Mouse (Mus musculus) midbrain, embryonic 11.5 days (tissue): Measurements from ENCODE around the gene Mta3. TPM values are rescaled to one million over a fixed set of nuclear protein-coding genes. Genes with fewer than 3 reads are reported as not detected.

Experiments
- ATAC-seq: fragments of 200-750 bp; cut with Nextera tagmentation; 2 replicates; pipeline ENCODE4 v1.8.0; 2017; ENCODE audit warnings: moderate TSS enrichment, moderate library complexity; ENCODE audit not compliant: low FRiP score
- DNase-seq: peaks from one replicate; pipeline ENCODE4 v3.0.0; 2015; ENCODE audit warnings: low spot score; ENCODE audit errors: missing footprints
- H3K27ac ChIP-seq: fragments of 300-500 bp; sonication (generic); 2 replicates; pipeline ENCODE4 v1.5.1; 2014; ENCODE audit warnings: low read depth, low read length
- H3K27me3 ChIP-seq: fragments of 300-500 bp; sonication (generic); 2 replicates; pipeline ENCODE4 v1.6.1; 2014; ENCODE audit warnings: mild to moderate bottlenecking, low read length, moderate library complexity, mixed read lengths; ENCODE audit not compliant: control insufficient read depth, insufficient read depth
- H3K36me3 ChIP-seq: fragments of 300-500 bp; sonication (generic); 2 replicates; pipeline ENCODE4 v1.6.1; 2014; ENCODE audit warnings: mild to moderate bottlenecking, low read length, moderate library complexity, mixed read lengths; ENCODE audit not compliant: control insufficient read depth, insufficient read depth
- H3K4me1 ChIP-seq: fragments of 300-500 bp; sonication (generic); 2 replicates; pipeline ENCODE4 v1.6.1; 2014; ENCODE audit warnings: low read length; ENCODE audit not compliant: control insufficient read depth, insufficient read depth
- H3K4me2 ChIP-seq: fragments of 300-500 bp; sonication (generic); 2 replicates; pipeline ENCODE4 v1.6.1; 2014; ENCODE audit warnings: mild to moderate bottlenecking, moderate library complexity
- H3K4me3 ChIP-seq: fragments of 300-500 bp; sonication (generic); 2 replicates; pipeline ENCODE4 v1.5.1; 2014; ENCODE audit warnings: low read depth, low read length
- H3K9ac ChIP-seq: fragments of 300-500 bp; sonication (generic); 2 replicates; pipeline ENCODE4 v1.6.1; 2014; ENCODE audit warnings: low read length
- H3K9me3 ChIP-seq: fragments of 300-500 bp; sonication (generic); 2 replicates; pipeline ENCODE4 v1.6.1; 2016; ENCODE audit warnings: low read length; ENCODE audit not compliant: control insufficient read depth
- WGBS: fragments of 180-500 bp; shearing (Covaris S2); extraction: QIAGEN DNeasy Blood & Tissue Kit; methylation state at CpG from one replicate; pipeline ENCODE4 v1.1.7; 2014; 5-methylcytosine and 5-hydroxymethylcytosine counted together
- polyA plus RNA-seq: library from polyadenylated mRNA; unstranded; fragments of >200 nt; fragmentation: Nextera tagmentation; extraction: Ambion mirVana; gene quantifications from 2 replicates; pipeline ENCODE4 v1.2.1, GENCODE M21; 2014

Gene Mta3
- polyA plus RNA-seq, 1 experiment from 2014 or later, result 28.8 TPM

DNA sequence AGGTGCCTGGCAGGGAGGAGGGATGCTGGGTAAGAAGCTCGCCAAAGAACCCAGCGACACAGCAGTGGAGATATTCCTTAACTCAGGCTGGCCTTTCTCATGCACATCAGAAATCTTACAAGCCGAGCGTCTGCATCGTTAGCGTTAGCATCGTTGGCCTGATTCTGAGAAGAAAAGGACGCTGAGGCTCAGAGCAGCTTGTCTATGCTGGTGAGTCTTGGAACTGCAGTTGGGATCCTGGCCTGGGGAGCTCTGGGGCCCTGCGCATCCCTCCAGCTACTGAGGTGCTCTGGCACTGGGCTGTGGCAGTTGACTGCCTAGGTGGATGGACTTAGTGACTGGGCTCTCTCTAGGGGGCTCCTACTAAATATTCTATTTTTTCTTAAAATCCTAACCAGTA is 133.2 kb downstream of the Mta3 start:
- Histone ChIP-seq H3K4me2 (no peak overlapping the region), H3K4me3 (no peak overlapping the region), H3K9ac (no peak overlapping the region), H3K36me3 (no peaks in the 10 kb centered on the region), H3K9me3 (no peaks in the 10 kb centered on the region), H3K4me1 (no peaks in the 10 kb centered on the region), H3K27ac (no peak overlapping the region), H3K27me3 (no peaks in the 10 kb centered on the region)
- WGBS, result 58% methylated on average over 9 of the region's 9 CpGs
- ATAC-seq (no peak), DNase-seq (no peak)

DNA sequence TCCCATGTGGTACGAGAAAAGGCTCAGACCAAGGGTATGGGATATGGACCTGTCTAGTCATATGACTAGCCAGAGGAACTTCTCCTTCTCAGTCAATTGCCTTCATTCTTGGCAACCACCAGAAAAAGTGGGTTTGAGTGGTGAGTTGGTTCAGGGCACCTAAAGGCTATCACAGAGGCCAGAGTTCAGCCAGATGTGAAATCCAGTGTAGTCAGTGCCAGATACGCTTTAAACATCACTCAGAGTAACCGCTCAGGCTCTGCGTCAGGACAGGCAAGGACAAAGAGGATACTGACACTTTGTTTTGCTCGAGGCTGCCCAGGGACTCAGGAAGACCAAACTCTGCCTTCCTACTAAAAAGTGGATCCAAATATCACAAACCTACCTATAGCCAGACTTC is 135.0 kb downstream of the Mta3 start:
- no peak for ATAC-seq
- Histone ChIP-seq H3K36me3 (no peaks in the 10 kb centered on the region), H3K27me3 (no peaks in the 10 kb centered on the region), H3K27ac (no peak overlapping the region), H3K9me3 (no peaks in the 10 kb centered on the region), H3K9ac (no peak overlapping the region), H3K4me1 (no peaks in the 10 kb centered on the region), H3K4me3 (no peak overlapping the region), H3K4me2 (no peak overlapping the region)
- 86% methylated on average over 5 of the region's 5 CpGs for WGBS
- no peak for DNase-seq

GRCm38 (mm10) chr17:83843780-83844179 is 137.8 kb downstream of the Mta3 start:
- Histone ChIP-seq H3K9ac (no peak overlapping the region), H3K27me3 (no peaks in the 10 kb centered on the region), H3K4me3 (no peak overlapping the region), H3K36me3 (no peaks in the 10 kb centered on the region), H3K4me2 (no peak overlapping the region), H3K27ac (no peak overlapping the region), H3K4me1 (no peaks in the 10 kb centered on the region), H3K9me3 (no peaks in the 10 kb centered on the region)
- DNase-seq, result peak; percentile 66
- 75% methylated on average over 7 of the region's 7 CpGs for WGBS
- ATAC-seq, result no peak

- H3K36me3 ChIP-seq, result no peaks in the 10 kb centered on the region
- no peak overlapping the region for H3K9ac ChIP-seq
- DNase-seq, result peak; percentile 14
- ATAC-seq, result no peak
- H3K4me1 ChIP-seq, result peaks cover 5% of the 10 kb centered on the region
- no peaks in the 10 kb centered on the region for H3K27me3 ChIP-seq
- no peaks in the 10 kb centered on the region for H3K9me3 ChIP-seq
- no peak overlapping the region for H3K4me2 ChIP-seq
- H3K4me3 ChIP-seq, result no peak overlapping the region
- H3K27ac ChIP-seq, result no peak overlapping the region
- WGBS, result 88% methylated on average over 8 of the region's 8 CpGs
Measured at GRCm38 (mm10) chr17:83845538-83845937, 139.6 kb downstream of the Mta3 start.

GRCm38 (mm10) chr17:83846301-83847021 is 140.5 kb downstream of the Mta3 start:
- no peak for DNase-seq
- Histone ChIP-seq H3K36me3 (no peaks in the 10 kb centered on the region), H3K4me1 (peaks cover 5% of the 10 kb centered on the region), H3K9me3 (no peaks in the 10 kb centered on the region), H3K27ac (no peak overlapping the region), H3K9ac (no peak overlapping the region), H3K4me3 (no peak overlapping the region), H3K4me2 (no peak overlapping the region), H3K27me3 (no peaks in the 10 kb centered on the region)
- WGBS, result 85% methylated on average over 21 of the region's 21 CpGs
- ATAC-seq, result no peak

GRCm38 (mm10) chr17:83847100-83847499 is 141.1 kb downstream of the Mta3 start:
- H3K36me3 ChIP-seq, result no peaks in the 10 kb centered on the region
- H3K4me2 ChIP-seq, result no peak overlapping the region
- DNase-seq (no peak), ATAC-seq (no peak)
- H3K27ac ChIP-seq, result no peak overlapping the region
- H3K9me3 ChIP-seq, result no peaks in the 10 kb centered on the region
- peaks cover 5% of the 10 kb centered on the region for H3K4me1 ChIP-seq
- H3K9ac ChIP-seq, result no peak overlapping the region
- WGBS, result 85% methylated on average over 6 of the region's 6 CpGs
- H3K4me3 ChIP-seq, result no peak overlapping the region
- H3K27me3 ChIP-seq, result no peaks in the 10 kb centered on the region

DNA sequence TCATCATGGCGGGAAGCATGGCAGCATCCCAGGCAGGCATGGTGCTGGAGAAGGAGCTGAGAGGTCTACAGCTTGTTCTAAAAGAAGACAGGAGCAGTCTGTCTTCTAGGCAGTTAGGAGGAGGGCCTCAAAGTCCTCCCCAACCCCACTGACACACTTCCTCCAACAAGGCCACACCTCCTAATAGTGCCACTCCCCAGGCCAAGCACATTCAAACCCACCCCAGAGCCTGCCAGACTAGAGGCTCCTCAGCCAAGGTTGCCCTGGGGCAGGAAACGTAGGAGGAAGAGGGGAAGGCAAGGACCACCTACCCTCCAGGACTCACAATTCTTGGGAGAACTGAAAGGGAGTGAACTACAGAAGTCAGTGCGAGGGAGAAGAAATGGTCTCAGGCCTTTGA is 141.9 kb downstream of the Mta3 start, which contains the start of gene Haao:
Gene Haao, minus strand, starts transcription at position 149 of the 400 bp plus-strand sequence.
- 84% methylated on average over 3 of the region's 3 CpGs for WGBS
- Histone ChIP-seq H3K9ac (no peak within 1 kb of the TSS), H3K27ac (no peak within 1 kb of the TSS), H3K9me3 (no peaks in the 10 kb centered on the region), H3K4me2 (no peak within 1 kb of the TSS), H3K4me3 (no peak within 1 kb of the TSS), H3K27me3 (no peaks in the 10 kb centered on the region), H3K4me1 (peaks cover 5% of the 10 kb centered on the region), H3K36me3 (no peaks in the 10 kb centered on the region)
- no peak for DNase-seq
- no peak for ATAC-seq

DNA sequence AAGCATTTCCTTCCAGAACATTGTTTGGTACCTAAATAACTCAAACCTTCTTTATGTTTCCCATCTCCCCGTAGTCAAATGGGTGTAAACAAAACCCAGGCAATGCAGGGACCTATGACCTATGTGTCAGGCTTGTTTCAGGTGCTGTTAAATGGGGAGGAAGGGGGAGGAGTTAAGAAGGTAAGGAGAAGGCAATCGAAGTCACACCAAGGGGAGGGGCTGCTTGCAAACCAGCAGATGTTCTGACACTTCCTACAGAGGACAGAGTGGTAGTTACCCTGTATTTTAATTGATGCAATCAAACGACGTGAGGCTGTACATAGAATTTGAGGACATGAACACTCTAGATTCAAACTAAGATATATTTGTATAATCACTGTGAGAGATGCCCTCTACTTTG is 142.5 kb downstream of the Mta3 start:
- Histone ChIP-seq H3K4me3 (no peak overlapping the region), H3K36me3 (no peaks in the 10 kb centered on the region), H3K27ac (no peak overlapping the region), H3K9ac (no peak overlapping the region), H3K27me3 (no peaks in the 10 kb centered on the region), H3K9me3 (no peaks in the 10 kb centered on the region), H3K4me2 (no peak overlapping the region), H3K4me1 (peaks cover 5% of the 10 kb centered on the region)
- DNase-seq (peak; percentile 72), ATAC-seq (0 out of 2 replicates have a peak, but pooled peaks have one; percentile 1)
- WGBS, result 81% methylated on average over 4 of the region's 4 CpGs

DNA sequence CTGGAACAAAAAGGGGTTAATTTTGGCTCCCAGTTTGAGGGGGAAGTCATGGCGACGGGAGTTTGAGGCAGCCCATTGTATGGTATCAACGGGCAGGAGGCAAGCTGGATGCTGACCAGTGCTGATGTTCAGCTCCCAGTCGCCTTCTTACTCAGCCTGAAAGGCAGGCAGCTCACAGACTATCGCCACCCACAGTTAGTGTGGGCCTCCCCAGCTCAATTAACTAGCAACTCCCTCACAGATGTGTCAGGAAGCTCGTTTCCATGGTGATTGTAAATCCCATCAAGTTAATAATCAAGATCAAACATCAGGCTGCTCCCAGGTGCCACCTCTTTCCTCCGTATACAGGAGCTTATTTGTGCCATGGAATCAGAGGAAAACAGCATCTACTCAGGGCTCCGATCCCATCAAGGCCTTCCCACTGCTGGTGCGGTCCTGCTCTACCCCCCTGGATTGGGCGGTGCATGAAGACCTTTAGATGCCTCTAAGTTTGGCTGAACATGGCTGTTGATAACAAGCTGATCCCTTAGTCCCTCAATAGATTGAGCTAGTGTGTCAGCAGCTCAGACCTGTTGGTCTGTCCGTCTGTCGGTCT is 143.2 kb downstream of the Mta3 start:
- peak; percentile 64 for ATAC-seq

More for the DNA sequence above, 143.2 kb downstream of the Mta3 start:
- no peaks in the 10 kb centered on the region for H3K36me3 ChIP-seq
- H3K9ac ChIP-seq, result no peak overlapping the region
- no peak overlapping the region for H3K27ac ChIP-seq
- no peak overlapping the region for H3K4me3 ChIP-seq
- H3K9me3 ChIP-seq, result no peaks in the 10 kb centered on the region
- H3K4me1 ChIP-seq, result peaks cover 5% of the 10 kb centered on the region
- no peak overlapping the region for H3K4me2 ChIP-seq
- H3K27me3 ChIP-seq, result no peaks in the 10 kb centered on the region
- WGBS, result 46% methylated on average over 12 of the region's 12 CpGs
- DNase-seq, result peak; percentile 76
